Mouse (Mus musculus): ENCODE measurements around the gene Bsn. TPM values are rescaled to one million over a fixed set of nuclear protein-coding genes. Genes with fewer than 3 reads are reported as not detected.
A peak's percentile ranks its signal among the peaks of the same experiment; 100 is the strongest.

Bsn gene
- total RNA-seq, 2 experiments from 2014 or later: 243 to 246 TPM

DNA sequence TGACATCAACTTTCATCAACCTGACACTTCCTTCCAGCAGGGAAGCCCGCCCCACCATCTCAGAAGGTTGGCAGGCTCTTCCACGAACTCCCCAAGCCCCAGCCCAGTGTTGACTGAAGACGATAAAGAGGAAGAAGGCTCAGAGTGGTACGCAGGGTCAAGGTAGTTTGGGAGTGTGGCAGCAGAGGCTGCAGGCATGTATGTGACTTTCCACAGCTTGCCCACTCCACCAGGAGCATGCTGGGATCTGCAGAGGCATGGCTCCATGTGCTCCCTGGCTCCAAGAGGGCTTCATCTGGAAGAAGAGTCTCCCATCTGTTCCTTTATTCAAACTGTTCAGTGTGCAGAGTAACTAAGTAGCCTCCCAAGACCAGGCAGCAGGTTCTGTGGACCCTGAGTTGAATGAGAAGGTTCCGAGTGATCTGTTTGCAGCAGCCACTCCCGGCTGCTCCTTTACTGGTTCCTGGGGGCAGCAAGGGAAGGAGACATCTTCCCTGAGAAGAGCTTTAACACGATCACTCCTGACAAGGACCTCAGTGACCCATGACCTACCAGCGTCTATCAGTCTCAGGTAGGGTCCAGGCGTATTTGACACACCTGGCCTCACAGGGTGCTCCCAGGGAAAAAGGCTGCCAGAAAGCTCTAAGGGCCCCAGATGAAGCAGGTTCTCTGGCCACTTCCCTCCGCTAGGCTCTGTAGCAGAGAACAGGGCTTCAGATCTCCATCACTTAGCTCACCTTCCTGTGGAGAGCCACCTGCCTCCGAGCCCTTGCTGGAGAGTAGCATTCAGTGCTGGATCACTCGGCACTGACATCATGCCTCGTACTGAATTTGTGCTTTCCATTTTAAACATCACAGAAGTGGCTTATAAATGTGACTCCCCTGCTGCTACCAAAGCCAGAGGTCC is 60.9 kb downstream of the Bsn start:
- no peak for DNase-seq (ENCODE audit: low spot score in 2 of 2)

DNA sequence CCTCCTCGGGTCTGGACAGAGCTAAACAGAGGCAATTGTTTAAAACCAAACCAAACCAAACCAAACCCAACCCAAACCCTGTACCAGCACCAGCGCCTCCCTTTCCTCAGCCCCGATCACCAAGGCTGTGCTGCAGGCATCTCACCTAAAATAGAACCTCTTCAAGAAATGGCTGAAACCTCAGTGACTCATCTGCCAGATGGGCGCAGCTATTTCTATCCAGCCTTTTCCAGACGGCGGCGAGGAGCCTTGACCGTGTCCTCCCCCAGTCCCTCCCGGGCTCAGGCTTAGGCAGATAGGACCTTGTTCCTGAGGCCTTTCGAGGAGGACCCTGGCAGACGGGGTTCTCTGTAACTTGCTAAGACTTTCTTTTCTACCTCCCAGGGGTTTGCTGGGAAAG is 61.9 kb downstream of the Bsn start:
- peak; percentile 82 to 88 for DNase-seq (ENCODE audit: low spot score in 2 of 2)

DNA sequence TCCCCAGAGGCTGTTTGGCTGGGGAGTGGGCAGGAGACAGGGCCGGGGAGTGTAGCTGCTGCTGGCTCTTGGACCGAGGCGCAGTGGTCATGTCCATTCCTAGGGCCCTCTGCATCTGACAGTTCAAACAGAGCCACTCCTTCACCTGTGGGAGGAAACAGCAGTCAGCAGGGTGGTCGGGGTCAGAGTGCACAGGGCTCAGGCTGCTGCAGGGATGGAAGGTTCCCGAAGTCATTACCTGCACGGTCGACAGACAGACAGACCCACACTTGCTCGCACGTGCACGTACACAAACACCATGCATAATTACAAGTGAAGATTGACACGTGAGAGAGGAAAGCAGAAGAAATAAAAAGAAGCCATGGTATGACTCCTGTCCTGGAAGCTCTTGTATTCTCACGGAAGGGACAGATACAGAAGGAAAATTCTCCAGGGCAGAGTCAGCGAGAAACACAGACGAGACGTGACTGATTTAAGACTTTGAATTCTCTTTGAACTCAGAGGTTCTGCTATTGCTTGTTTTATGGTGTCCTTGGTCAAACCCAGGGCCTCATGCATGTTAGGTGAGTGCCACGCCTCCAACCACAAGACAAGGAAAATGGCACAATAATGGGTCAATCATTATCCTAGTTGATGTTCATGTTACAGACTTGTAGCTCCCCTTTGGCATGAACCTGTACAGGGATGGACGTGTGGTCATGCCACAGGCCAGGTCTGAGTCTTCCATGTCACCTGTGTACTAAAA is 63.6 kb downstream of the Bsn start:
- DNase-seq (ENCODE audit: low spot score in 2 of 2): no peak

- no peak for DNase-seq (ENCODE audit: low spot score in 2 of 2)
Observed at GRCm38 (mm10) chr9:108125731-108126130, 64.5 kb downstream of the Bsn start.

- no peak for DNase-seq (ENCODE audit: low spot score in 2 of 2)
Observed at GRCm38 (mm10) chr9:108123916-108124315, 66.3 kb downstream of the Bsn start.

- no peak for DNase-seq (ENCODE audit: low spot score in 2 of 2)
Observed at GRCm38 (mm10) chr9:108121170-108121969, 68.8 kb downstream of the Bsn start.

GRCm38 (mm10) chr9:108120671-108121070 is 69.5 kb downstream of the Bsn start:
- no peak for DNase-seq (ENCODE audit: low spot score in 2 of 2)

- no peak for DNase-seq (ENCODE audit: low spot score in 2 of 2)
Observed at GRCm38 (mm10) chr9:108119891-108120411, 70.2 kb downstream of the Bsn start.

- no peak for DNase-seq (ENCODE audit: low spot score in 2 of 2)
Observed at GRCm38 (mm10) chr9:108117143-108117542, 73.0 kb downstream of the Bsn start.

DNA sequence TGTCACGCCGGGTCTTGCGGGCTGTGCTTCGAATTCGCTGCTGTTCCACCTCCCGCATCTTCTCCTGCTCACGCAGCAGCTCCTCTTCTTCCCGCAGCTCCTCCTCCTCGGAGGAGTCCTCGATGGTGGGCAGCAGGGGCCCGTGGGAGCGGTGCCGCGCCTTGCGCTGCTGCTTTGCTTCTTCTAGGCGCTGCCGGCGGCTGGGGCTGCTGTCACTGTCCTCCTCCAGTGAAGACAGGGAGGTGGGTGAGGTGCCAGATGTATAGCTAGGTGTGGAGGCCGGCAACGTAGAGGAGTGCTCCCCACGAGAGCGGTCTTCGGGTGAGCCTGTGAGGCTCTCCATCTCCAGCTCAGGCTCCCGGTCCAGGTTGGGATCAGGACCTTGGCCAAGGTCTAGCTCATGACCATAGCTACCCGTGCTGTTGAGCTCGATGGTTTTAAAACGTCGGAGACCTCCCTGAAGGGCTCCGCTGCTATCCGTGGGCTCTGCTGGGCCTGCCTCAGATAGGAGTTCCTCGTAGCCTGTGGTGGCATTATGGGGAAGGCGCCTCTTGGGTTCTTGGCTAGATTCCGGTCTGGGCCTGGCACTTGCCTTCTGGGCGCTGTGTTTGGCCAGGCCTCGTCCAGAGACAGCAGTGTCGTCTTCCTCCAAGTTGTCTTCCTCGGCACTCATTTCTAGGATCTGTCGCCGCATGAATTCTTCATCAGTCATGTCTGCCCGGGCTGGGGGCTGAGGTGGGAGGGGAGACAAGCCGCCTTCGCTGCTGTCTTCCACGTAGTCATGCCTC is 74.7 kb downstream of the Bsn start:
- DNase-seq (ENCODE audit: low spot score in 2 of 2): peak; percentile 62 to 84

DNA sequence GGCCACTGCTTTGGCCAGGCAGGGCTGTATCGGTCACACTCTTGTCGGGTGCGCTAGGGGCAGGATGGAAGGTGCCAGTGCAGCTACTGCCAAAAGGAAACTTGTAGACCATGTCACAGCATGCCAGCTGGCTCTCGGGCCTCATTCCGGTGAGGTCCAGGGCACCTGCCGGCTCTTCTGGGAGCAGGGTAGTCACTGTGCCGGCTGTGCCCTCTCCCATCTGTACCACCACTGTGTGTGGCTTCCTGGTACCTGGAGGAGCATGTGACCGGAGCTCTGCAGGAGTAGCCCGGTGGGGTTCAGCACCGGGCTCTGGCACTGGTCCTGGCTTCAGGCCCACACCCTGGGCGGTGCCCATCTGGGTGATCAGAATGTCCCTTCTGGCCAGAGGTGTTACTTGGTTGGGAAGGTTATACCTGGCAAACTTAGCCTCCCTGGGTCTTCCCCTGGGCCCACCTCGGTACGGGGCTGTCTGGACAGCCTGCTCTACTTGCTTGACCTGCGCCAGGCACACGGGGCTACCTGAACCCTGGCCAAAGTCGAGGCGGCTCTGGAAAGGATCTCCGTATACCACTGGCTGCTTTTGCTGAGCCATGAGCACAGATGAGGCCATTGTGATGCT is 77.4 kb downstream of the Bsn start:
- no peak for DNase-seq (ENCODE audit: low spot score in 2 of 2)

- DNase-seq (ENCODE audit: low spot score in 2 of 2): no peak
Observed at GRCm38 (mm10) chr9:108111593-108112121, 78.5 kb downstream of the Bsn start.

DNA sequence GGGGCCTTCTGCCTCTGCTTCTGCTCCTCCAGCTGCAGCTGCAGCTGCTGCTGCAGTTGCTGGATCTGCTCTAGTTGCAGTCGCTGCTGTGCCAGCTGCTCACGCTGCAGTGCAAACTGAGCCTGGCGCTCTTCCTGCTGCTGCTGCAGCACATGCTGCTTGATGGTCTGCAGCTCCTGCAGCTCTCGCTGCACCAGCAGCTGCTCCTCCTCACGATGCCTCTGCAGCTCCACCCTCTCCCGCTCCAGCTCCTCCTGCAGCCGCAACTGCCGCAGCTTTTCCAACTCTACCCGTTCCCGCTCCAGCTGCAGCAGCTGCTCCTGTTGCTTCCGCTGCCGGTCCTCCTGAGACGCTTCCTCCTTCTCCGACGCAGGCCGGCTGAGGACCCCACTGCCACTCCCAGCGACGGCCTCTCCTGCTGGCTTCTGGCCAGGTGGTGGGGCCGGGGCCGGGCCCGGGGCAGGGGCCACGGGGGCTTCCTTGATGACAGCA is 79.0 kb downstream of the Bsn start:
- DNase-seq (ENCODE audit: low spot score in 2 of 2): no peak

- DNase-seq (ENCODE audit: low spot score in 2 of 2): no peak
Observed at GRCm38 (mm10) chr9:108110160-108110559, 80.0 kb downstream of the Bsn start.

GRCm38 (mm10) chr9:108107867-108108266 is 82.3 kb downstream of the Bsn start:
- DNase-seq (ENCODE audit: low spot score in 2 of 2): no peak

GRCm38 (mm10) chr9:108106090-108106489 is 84.1 kb downstream of the Bsn start:
- no peak for DNase-seq (ENCODE audit: low spot score in 2 of 2)

GRCm38 (mm10) chr9:108105549-108105863 is 84.7 kb downstream of the Bsn start:
- DNase-seq (ENCODE audit: low spot score in 2 of 2): no peak

GRCm38 (mm10) chr9:108104766-108105548 is 85.2 kb downstream of the Bsn start:
- no peak for DNase-seq (ENCODE audit: low spot score in 2 of 2)

DNA sequence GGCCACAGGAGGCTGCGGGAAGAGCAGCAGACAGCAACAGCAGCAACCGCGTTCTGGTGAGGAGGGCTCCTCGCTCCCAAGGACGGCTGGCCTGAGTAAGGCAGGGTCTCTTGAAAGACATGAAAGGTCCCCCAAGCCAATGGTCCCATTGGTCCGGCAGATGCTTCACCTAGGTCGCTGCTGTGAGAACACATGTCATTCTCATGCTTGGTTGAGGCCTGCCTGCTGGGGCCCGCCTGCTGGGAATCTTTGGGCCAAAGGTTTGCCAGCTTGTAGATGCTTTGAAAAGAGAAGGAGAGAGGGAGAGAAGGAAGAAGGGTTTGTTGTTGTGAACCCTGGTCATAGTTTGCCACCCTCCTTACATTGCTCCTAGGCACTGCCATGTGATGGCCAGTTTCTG is 90.6 kb downstream of the Bsn start:
- no peak for DNase-seq (ENCODE audit: low spot score in 2 of 2)
